Mouse (Mus musculus) right cerebral cortex, postnatal 14 days (tissue): ENCODE measurements around the gene Mrpl54.
"Not testable (repeated sequence)": the region's sequence is repeated elsewhere in the genome, so short reads cannot be mapped to it uniquely, and the experiment has no call there.

Experiments used
- DNase-seq: peaks from one replicate; pipeline ENCODE4 v3.0.0; 2022

Mrpl54 gene

GRCm38 (mm10) chr10:81257158-81258039 lies 9.3 kb downstream of the Mrpl54 start:
- peak; percentile 55 for DNase-seq

- DNase-seq = no peak
Measured at GRCm38 (mm10) chr10:81254886-81255285, 11.8 kb downstream of the Mrpl54 start.

- DNase-seq = peak; percentile 87
Measured at GRCm38 (mm10) chr10:81252424-81253419, 14.0 kb downstream of the Mrpl54 start, which contains the start of gene Matk. Matk (plus strand) TSS chr10:81252935.

GRCm38 (mm10) chr10:81249442-81249841 lies 17.3 kb downstream of the Mrpl54 start:
- peak; percentile 5 for DNase-seq

- DNase-seq = no peak
Measured at GRCm38 (mm10) chr10:81247804-81248203, 18.9 kb downstream of the Mrpl54 start.

- DNase-seq = peak; percentile 20
Measured at GRCm38 (mm10) chr10:81245166-81245565, 21.6 kb downstream of the Mrpl54 start.

- DNase-seq = peak; percentile 83
Measured at GRCm38 (mm10) chr10:81244595-81244994, 22.1 kb downstream of the Mrpl54 start.

- peak; percentile 13 for DNase-seq
Measured at GRCm38 (mm10) chr10:81244146-81244545, 22.6 kb downstream of the Mrpl54 start.

- peak; percentile 8 for DNase-seq
Measured at GRCm38 (mm10) chr10:81242021-81242420, 24.7 kb downstream of the Mrpl54 start.

- peak; percentile 75 for DNase-seq
Measured at GRCm38 (mm10) chr10:81240876-81241275, 25.9 kb downstream of the Mrpl54 start.

GRCm38 (mm10) chr10:81238618-81239017 lies 28.1 kb downstream of the Mrpl54 start:
- DNase-seq = no peak

- no peak for DNase-seq
Measured at GRCm38 (mm10) chr10:81236471-81237268, 30.1 kb downstream of the Mrpl54 start.

- DNase-seq = no peak
Measured at GRCm38 (mm10) chr10:81234206-81234605, 32.5 kb downstream of the Mrpl54 start.

GRCm38 (mm10) chr10:81233226-81233585 lies 33.5 kb downstream of the Mrpl54 start:
- DNase-seq = no peak

- peak; percentile 95 for DNase-seq
Measured at GRCm38 (mm10) chr10:81232580-81233225, 34.0 kb downstream of the Mrpl54 start, which contains the start of gene Zfr2. Zfr2 (plus strand) TSS chr10:81233155.

GRCm38 (mm10) chr10:81231436-81231835 lies 35.3 kb downstream of the Mrpl54 start:
- DNase-seq = no peak

- DNase-seq = peak; percentile 81
Measured at GRCm38 (mm10) chr10:81230438-81231332, 36.0 kb downstream of the Mrpl54 start, which contains the start of gene Atcay. Atcay (minus strand) TSS chr10:81230833.

GRCm38 (mm10) chr10:81229735-81230437 lies 36.8 kb downstream of the Mrpl54 start:
- DNase-seq = peak; percentile 54

- DNase-seq = not testable (repeated sequence)
Measured at GRCm38 (mm10) chr10:81223731-81224130, 43.0 kb downstream of the Mrpl54 start.
